Mouse (Mus musculus) kidney, embryonic 15.5 days (tissue): ENCODE measurements at regions not wholly inside any gene's neighbourhood (a gene's known extent, or its start where the extent isn't known, plus 50 kb on each side); places are given as distances from the start of the nearest gene placed in this dataset.

Source experiments
- ATAC-seq: fragments of 200-750 bp; cut with Nextera tagmentation; replicated peaks from 2 replicates; pipeline ENCODE4 v1.8.0; 2017; ENCODE audit warnings: moderate TSS enrichment; ENCODE audit not compliant: low FRiP score
- H3K27ac ChIP-seq: fragments of 300-500 bp; sonication (generic); 2 replicates; pipeline ENCODE4 v1.5.1; 2015; ENCODE audit warnings: mild to moderate bottlenecking, inconsistent platforms
- H3K27me3 ChIP-seq: fragments of 300-500 bp; sonication (generic); 2 replicates; pipeline ENCODE4 v1.6.1; 2015; ENCODE audit warnings: inconsistent platforms
- H3K36me3 ChIP-seq: fragments of 300-500 bp; sonication (generic); 2 replicates; pipeline ENCODE4 v1.6.1; 2015; ENCODE audit warnings: inconsistent platforms
- H3K4me1 ChIP-seq: fragments of 300-500 bp; sonication (generic); 2 replicates; pipeline ENCODE4 v1.6.1; 2015; ENCODE audit warnings: inconsistent platforms
- H3K4me2 ChIP-seq: fragments of 300-500 bp; sonication (generic); 2 replicates; pipeline ENCODE4 v1.6.1; 2015; ENCODE audit warnings: moderate library complexity, mild to moderate bottlenecking, inconsistent platforms
- H3K4me3 ChIP-seq: fragments of 300-500 bp; sonication (generic); replicated peaks from 2 replicates; pipeline ENCODE4 v1.5.1; 2015; ENCODE audit warnings: mild to moderate bottlenecking, inconsistent platforms
- H3K9ac ChIP-seq: fragments of 300-500 bp; sonication (generic); 2 replicates; pipeline ENCODE4 v1.6.1; 2015; ENCODE audit warnings: mild to moderate bottlenecking, inconsistent platforms
- H3K9me3 ChIP-seq: fragments of 300-500 bp; sonication (generic); replicated peaks from 2 replicates; pipeline ENCODE4 v1.6.1; 2016; ENCODE audit warnings: inconsistent platforms
- WGBS: fragments of 180-500 bp; shearing (Covaris S2); methylation state at CpG from one replicate; pipeline ENCODE4 v1.1.7; 2015; ENCODE audit warnings: mixed read lengths; 5-methylcytosine and 5-hydroxymethylcytosine counted together

DNA sequence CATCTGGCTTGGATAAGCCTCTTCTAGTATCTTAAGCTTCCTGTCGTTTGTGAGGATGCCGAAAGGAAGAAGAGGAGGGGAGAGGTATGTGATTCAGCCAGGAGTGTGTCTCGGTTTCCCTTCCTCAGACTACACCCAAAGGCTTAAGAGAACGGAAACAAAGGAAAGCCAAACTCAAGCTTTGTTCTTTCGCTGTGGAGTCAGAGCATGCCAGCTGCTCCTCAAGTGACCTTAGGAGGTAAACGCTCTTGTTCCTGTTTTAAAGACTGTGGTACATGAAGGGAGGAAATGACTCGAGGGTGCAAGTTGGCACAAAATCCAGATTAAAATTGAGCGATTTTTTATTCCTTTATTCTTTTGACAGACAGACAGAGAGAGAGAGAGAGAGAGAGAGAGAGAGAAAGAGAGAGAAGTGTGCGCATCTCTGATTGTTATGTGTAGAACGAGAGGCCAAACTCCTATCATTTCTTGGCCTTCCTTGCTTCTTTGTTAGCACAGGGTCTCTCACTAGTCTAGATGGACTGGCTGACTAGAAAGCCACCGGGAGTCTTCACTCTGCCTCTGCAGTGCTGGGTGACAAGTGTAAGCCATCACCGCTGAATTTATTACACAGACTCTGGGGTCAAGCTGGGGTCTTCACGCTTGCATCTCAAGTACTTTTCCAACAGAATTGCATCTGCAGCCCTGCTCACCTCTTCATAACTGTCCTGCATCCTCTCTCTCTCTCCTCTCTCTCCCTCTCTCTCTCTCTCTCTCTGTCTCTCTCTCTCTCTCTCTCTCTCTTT, 151.5 kb upstream of the Pde3a start:
- ATAC-seq, result 0 out of 2 replicates have a peak, but pooled peaks have one; percentile 29
- H3K4me3 ChIP-seq, result no peak overlapping the region
- H3K9ac ChIP-seq, result no peak overlapping the region
- no peak overlapping the region for H3K4me2 ChIP-seq
- WGBS, result 44% methylated on average over 13 of the region's 13 CpGs
- H3K27me3 ChIP-seq, result no peaks in the 10 kb centered on the region
- 0 out of 2 replicates have a peak, but pooled peaks cover 4% of the 10 kb centered on the region for H3K4me1 ChIP-seq
- H3K9me3 ChIP-seq, result no peaks in the 10 kb centered on the region
- H3K27ac ChIP-seq, result no peak overlapping the region
- H3K36me3 ChIP-seq, result no peaks in the 10 kb centered on the region

DNA sequence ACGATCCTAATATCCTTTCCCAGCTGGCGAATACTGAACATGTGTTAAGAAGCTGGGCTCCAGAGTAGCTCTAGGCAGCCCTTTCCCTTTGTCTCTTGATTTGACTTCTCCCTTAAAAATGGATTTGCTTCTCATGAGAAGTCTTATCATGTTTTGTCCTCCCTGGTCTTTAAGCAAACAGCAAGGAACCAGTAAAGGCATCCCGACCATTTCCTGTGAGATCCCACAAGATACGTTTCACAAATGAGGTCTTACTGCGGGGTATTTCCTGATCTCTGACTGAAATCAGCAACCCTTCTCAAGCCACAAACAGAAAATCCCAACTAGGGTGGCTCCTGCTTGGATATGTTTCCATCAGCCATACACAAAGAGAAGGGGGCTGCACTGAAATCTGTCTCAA, 130.8 kb upstream of the Pde3a start:
- no peak overlapping the region for H3K4me3 ChIP-seq
- 47% methylated on average over 5 of the region's 5 CpGs for WGBS
- H3K27me3 ChIP-seq, result no peaks in the 10 kb centered on the region
- H3K9me3 ChIP-seq, result no peaks in the 10 kb centered on the region
- no peak overlapping the region for H3K27ac ChIP-seq
- H3K36me3 ChIP-seq, result no peaks in the 10 kb centered on the region
- no peak for ATAC-seq
- no peaks in the 10 kb centered on the region for H3K4me1 ChIP-seq
- no peak overlapping the region for H3K9ac ChIP-seq
- H3K4me2 ChIP-seq, result no peak overlapping the region

DNA sequence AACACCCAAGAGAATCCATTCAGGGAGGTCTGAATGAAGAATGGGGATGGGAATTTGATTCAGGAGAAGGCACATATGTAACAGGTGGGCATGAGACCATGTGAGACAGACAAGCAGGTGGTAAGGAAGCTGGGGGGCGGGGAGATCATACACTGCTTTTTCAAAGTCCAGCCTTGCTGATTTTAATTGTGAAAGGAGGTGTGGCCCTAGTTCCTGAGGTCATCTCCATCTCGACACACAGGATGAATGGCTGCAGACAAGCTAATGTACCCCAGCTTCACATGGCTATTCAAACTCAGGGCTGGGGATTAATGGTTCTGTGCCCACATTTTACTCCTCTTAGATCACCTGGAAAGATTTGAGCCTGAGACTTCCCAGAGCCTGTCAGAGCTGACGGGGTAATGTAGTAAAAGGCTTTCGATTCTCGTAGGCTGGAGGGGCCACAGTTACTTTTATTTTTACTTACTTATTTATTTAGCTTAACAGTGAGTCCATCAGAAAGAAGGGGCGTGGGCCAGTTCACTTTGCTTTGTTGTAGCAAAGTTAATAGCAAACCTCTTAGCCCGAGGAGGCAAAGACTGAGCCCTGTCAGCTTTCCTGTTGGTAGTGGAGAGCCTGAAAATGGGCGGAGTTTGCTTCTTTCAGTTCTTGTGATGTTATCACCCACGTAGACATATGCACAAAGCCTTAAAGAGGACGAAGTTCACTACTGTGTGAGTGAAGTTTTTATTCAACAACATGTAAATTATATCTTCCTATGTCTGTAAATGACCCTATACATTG, 122.3 kb upstream of the Pde3a start:
- H3K27me3 ChIP-seq, result no peaks in the 10 kb centered on the region
- H3K4me1 ChIP-seq, result no peaks in the 10 kb centered on the region
- ATAC-seq, result peak; percentile 43; the same call in 1 of the 2 replicates
- no peaks in the 10 kb centered on the region for H3K9me3 ChIP-seq
- 54% methylated on average over 10 of the region's 10 CpGs for WGBS
- H3K4me3 ChIP-seq, result no peak overlapping the region
- H3K9ac ChIP-seq, result no peak overlapping the region
- no peak overlapping the region for H3K27ac ChIP-seq
- no peaks in the 10 kb centered on the region for H3K36me3 ChIP-seq
- H3K4me2 ChIP-seq, result no peak overlapping the region

DNA sequence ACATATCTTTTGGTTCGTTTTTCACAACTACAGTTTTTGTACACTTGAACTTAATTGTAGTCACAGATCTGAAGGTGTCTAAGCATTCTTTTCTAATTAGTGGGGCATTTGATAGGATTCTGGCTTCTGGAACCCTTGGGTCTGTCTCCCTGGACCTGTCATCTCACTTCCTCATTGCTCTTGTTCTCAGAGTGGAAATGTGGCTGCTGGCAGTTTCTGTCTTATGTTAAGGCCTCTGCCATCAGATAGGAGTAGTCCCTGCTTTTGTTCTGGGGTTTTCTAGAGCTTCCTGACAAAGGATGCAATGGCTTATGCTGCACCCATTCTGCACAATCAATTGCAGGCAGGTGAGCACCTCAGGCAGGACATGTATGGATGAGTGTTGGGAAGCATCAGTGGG, 119.5 kb upstream of the Pde3a start:
- no peak overlapping the region for H3K4me3 ChIP-seq
- no peaks in the 10 kb centered on the region for H3K36me3 ChIP-seq
- WGBS, result 79% methylated on average over 1 of the region's 1 CpGs
- no peak for ATAC-seq
- H3K27ac ChIP-seq, result no peak overlapping the region
- 0 out of 2 replicates have a peak, but pooled peaks cover 5% of the 10 kb centered on the region for H3K4me1 ChIP-seq
- no peaks in the 10 kb centered on the region for H3K9me3 ChIP-seq
- H3K4me2 ChIP-seq, result no peak overlapping the region
- H3K27me3 ChIP-seq, result no peaks in the 10 kb centered on the region
- H3K9ac ChIP-seq, result no peak overlapping the region

DNA sequence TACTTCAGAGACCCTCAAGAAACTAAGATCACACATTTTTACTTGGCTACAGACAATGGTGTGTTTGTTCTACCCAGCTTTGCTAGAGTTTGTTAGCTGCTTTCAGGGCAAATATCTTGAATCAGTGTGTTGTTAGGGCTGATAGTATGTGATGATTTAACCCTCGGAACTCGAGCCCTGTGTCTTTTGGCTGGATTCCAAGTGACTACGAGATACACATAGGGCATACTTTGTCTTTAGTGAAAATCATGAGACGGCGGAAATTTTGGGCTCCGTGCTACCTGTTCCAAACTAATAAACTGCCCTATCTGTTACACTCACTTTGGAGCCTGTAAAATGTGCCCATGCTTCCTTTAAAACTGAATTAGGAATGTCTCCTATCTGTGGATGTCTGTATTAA, 114.9 kb upstream of the Pde3a start:
- 46% methylated on average over 6 of the region's 6 CpGs for WGBS
- H3K27me3 ChIP-seq, result no peaks in the 10 kb centered on the region
- H3K4me3 ChIP-seq, result no peak overlapping the region
- H3K9ac ChIP-seq, result no peak overlapping the region
- H3K4me2 ChIP-seq, result no peak overlapping the region
- H3K36me3 ChIP-seq, result no peaks in the 10 kb centered on the region
- ATAC-seq, result no peak
- H3K4me1 ChIP-seq, result peaks cover 9% of the 10 kb centered on the region; the same call in 1 of the 2 replicates
- H3K9me3 ChIP-seq, result no peaks in the 10 kb centered on the region
- H3K27ac ChIP-seq, result no peak overlapping the region

DNA sequence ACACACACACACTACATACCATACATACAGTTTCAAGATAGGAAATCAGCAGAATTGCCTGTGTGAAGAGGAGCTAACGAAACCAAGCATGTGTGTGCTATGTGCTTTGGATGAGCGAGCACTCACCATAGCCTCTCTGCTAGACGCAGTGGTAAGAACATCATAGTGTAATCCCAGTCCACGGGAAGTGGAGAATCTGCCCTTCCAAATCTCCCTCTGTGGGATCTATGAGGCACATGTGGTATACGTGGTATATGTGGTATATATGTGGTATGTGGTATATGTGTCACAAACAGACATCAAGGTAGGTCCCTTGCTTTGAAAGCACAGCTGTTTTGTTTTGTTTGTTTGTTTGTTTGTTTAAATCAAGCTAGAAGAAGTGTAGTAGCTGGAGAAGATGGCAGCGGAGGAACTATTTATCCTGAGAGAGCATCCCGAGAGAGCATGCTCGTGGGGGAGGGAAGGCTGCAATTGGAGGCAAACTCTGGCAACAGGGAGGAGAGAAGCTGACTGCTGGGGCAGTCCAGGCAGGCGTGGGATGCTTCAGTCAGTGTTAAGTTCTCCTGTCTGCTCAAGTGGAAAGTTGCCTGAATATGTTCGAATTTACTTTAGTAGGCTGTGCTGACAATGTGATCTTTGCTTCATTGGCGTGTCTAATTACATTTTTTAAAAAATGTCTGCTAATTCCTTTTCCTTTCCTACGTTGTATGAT, 112.2 kb upstream of the Pde3a start:
- 48% methylated on average over 12 of the region's 12 CpGs for WGBS
- no peak overlapping the region for H3K9ac ChIP-seq
- H3K27me3 ChIP-seq, result no peaks in the 10 kb centered on the region
- no peaks in the 10 kb centered on the region for H3K36me3 ChIP-seq
- no peak overlapping the region for H3K4me3 ChIP-seq
- peaks cover 9% of the 10 kb centered on the region; the same call in 1 of the 2 replicates for H3K4me1 ChIP-seq
- no peak overlapping the region for H3K4me2 ChIP-seq
- no peak overlapping the region for H3K27ac ChIP-seq
- peak; percentile 93 for ATAC-seq
- H3K9me3 ChIP-seq, result no peaks in the 10 kb centered on the region

DNA sequence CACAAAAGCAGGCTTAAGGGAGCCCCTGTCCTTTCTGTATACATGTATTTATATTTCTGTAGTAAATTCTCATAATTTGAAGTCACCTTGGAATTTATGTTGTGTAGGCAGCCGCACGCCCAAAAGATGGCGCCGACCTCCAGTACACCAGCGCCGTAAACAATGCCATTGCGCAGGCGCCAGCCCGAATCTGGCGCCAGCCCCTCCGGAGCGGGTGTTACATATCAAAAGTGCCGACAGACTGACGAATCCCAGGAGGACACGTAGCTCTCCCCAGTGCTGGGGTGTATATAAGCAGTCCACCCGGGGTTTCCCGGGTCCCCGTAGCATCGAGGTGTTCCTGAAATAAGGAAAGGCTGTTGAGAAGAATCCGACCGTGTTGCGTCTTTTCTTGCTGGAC, 108.1 kb upstream of the Pde3a start:
- H3K9me3 ChIP-seq, result no peaks in the 10 kb centered on the region
- H3K27ac ChIP-seq, result no peak overlapping the region
- no peak overlapping the region for H3K9ac ChIP-seq
- no peak overlapping the region for H3K4me3 ChIP-seq
- ATAC-seq, result no peak
- 88% methylated on average over 22 of the region's 22 CpGs for WGBS
- H3K36me3 ChIP-seq, result no peaks in the 10 kb centered on the region
- H3K27me3 ChIP-seq, result no peaks in the 10 kb centered on the region
- H3K4me2 ChIP-seq, result no peak overlapping the region
- peaks cover 5% of the 10 kb centered on the region; the same call in 1 of the 2 replicates for H3K4me1 ChIP-seq

DNA sequence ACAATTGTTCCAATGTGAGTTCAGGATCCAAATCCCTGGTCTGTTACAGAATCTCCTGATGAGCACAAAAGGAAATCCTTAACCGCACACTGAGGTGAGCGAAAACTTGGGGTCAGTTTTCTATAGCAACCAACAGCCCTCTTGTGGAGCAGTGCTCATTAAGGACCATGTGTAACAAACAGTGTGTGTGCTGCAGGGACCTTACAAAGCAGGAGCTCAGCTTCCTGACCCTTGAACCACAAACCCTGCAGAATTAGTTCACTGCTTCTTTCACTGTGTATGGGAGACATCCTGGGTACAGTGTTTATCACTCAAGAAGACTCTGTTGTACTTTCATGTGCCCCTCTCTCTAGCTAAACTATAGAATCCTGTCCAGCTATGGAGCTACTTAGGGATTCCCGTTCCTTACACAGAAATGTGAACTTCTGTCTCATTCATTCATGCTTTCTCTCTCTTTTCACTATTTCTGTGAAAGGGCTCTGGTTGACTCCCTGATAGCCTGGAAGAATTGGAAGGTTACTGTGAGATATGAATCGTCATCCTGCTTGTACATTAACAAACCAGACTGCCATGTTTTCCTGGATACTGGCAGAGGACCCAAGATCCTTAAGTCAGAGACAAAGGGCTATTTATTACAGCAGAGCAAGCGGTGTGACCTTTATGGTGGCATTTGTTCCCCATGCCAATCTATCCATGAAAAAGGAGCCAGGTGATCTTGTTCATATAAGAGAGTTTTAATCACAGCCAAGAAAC, 100.5 kb upstream of the Pde3a start:
- Histone ChIP-seq H3K36me3 (no peaks in the 10 kb centered on the region), H3K4me3 (no peak overlapping the region), H3K4me1 (no peaks in the 10 kb centered on the region), H3K4me2 (no peak overlapping the region), H3K9me3 (no peaks in the 10 kb centered on the region), H3K27me3 (no peaks in the 10 kb centered on the region), H3K27ac (no peak overlapping the region), H3K9ac (no peak overlapping the region)
- ATAC-seq, result no peak
- WGBS, result 86% methylated on average over 5 of the region's 5 CpGs

DNA sequence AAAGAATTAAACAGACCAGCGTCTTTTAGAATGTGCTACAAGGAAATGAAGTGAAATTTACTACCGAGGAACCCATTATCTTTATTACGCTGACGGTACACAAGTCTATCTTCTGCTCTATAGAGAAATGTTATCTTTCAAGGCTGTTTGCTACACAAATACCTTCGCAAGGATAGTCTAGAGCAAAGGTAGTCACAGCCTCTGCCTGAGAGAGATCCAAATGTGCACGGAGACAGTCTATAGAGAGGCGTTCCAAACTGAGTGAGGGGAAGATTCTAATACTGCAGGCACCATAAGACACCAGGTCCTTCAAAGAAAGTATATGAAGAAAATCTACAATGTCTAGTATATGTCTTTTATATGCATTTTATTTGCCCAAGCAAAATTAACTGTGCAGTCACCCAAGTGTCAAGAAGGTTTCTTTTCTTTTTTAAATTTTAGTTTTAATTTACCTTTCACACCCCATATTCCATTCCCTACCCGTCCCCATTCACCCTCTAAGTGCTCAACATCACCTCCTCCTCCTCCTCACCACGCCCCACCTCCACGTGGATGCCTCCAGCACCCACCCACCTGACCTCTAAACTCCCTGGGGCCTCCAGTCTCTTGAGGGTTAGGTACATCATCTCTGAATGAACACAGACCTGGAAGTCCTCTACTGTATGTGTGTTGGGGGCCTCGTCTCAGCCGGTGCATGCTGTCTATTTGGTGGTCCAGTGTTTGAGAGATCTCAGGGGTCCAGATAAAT, 99.7 kb upstream of the Pde3a start:
- no peaks in the 10 kb centered on the region for H3K27me3 ChIP-seq
- H3K27ac ChIP-seq, result no peak overlapping the region
- H3K4me2 ChIP-seq, result no peak overlapping the region
- H3K4me1 ChIP-seq, result no peaks in the 10 kb centered on the region
- WGBS, result 79% methylated on average over 12 of the region's 12 CpGs
- no peaks in the 10 kb centered on the region for H3K36me3 ChIP-seq
- H3K4me3 ChIP-seq, result no peak overlapping the region
- no peaks in the 10 kb centered on the region for H3K9me3 ChIP-seq
- no peak for ATAC-seq
- H3K9ac ChIP-seq, result no peak overlapping the region

DNA sequence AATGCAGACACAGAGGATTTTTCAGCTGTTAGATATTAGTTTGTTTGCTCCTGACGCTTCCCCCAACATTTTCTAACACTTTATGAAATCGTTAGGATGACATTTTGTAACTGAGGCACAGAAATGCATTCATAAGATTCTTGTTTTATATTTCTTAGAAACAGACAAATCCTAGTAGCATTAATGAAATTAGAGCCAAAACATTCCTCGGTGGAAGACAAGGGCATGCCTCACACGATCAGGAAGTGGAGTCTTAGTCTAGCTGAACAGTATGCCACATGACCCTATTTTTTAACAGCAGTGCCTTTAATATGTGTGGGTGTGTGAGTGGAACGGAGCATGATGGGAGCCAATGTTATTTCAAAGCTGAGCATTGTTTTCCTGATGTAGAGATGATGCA, 89.7 kb upstream of the Pde3a start:
- peaks cover 5% of the 10 kb centered on the region; the same call in 1 of the 2 replicates for H3K4me1 ChIP-seq
- whole genome bisulfite sequencing, result 64% methylated on average over 5 of the region's 5 CpGs
- no peak for ATAC-seq

DNA sequence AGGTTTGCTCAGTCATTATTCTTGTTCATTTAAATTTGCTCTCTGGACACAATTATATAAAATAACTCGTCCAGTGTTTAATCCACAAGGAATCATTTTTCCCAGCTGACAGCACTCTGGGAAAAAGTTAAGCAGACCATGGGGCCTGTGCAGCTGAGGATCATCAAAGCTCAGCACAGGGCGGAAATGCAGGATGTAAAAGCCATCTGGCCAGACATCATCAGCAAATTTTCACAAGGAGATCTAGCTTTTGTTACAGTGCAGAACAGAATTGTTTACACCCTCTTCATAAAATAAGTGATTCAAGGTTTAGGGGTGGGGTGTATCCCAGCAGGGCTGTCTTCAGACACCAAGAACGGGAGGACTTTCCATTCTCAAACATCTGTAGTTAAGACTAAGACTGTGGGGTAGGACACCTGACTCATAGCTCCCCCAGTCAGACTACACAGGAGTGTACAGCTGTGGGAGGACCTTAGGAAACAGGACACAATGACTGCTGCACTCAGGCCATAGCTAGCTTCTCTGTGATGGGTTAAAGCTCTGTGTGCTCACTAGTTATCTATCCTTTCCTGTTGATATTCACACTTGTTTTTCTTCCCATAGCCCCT, 87.3 kb upstream of the Pde3a start:
- ATAC-seq, result peak; percentile 64; the same call in 1 of the 2 replicates
- 50% methylated on average over 3 of the region's 3 CpGs for WGBS
- Histone ChIP-seq H3K36me3 (no peaks in the 10 kb centered on the region), H3K4me3 (no peak overlapping the region), H3K9ac (no peak overlapping the region), H3K27ac (peak overlapping the region; percentile 70), H3K9me3 (no peaks in the 10 kb centered on the region), H3K4me1 (peaks cover 5% of the 10 kb centered on the region; the same call in 1 of the 2 replicates), H3K4me2 (no peak overlapping the region), H3K27me3 (no peaks in the 10 kb centered on the region)

More for the DNA sequence above, 89.7 kb upstream of the Pde3a start:
- H3K27ac ChIP-seq, result no peak overlapping the region
- H3K4me2 ChIP-seq, result no peak overlapping the region
- no peaks in the 10 kb centered on the region for H3K36me3 ChIP-seq
- no peak overlapping the region for H3K4me3 ChIP-seq
- no peaks in the 10 kb centered on the region for H3K9me3 ChIP-seq
- H3K27me3 ChIP-seq, result no peaks in the 10 kb centered on the region
- H3K9ac ChIP-seq, result no peak overlapping the region
